Mouse (Mus musculus) ES-CJ7 (cell line): Measurements from ENCODE around the gene Dlst.

Experiments used
- DNase-seq: peaks from one replicate; pipeline ENCODE4 v3.0.0; 2011; ENCODE audit warnings: low read depth, low spot score

Gene Dlst

DNA sequence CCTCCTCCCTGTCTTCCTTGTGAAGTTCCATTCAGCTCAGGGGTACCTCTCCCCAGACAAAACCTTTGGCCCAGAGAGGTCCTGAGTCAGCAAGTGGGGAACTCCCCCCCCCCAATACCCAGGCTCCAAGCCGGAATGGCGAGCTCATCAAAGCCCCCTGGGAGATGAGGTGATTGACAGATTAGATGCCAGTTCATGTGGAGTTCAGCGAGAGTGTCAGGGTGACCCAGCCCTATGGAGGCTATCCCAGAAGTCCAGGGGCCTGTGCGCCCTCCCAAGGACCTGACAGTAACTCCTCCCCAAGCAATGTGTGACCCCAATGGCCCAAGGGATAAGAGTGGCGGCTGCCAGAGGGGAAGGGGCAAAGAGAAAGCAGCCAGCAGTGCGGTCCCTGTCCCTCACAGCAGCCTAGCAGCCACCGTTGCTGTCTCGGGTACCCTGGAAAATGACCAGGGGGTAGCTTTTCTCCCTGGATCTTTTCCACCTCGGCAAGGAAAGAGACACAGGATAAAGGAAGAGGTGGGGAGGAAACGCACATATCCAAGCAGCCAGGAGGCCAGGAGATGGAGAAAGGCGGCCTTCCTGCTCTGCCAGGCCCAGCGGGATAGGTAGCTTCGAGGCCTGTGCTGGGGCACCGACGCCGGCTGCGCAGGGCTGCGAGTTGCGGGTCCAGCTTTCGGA is 39.8 kb downstream of the Dlst start:
- no peak for DNase-seq

- peak; percentile 78 for DNase-seq
Observed at GRCm38 (mm10) chr12:85151002-85151774, 40.6 kb downstream of the Dlst start, which contains the start of gene Rps6kl1. Rps6kl1 (minus strand) TSS chr12:85151264.

GRCm38 (mm10) chr12:85153011-85153410 is 42.4 kb downstream of the Dlst start:
- no peak for DNase-seq

DNA sequence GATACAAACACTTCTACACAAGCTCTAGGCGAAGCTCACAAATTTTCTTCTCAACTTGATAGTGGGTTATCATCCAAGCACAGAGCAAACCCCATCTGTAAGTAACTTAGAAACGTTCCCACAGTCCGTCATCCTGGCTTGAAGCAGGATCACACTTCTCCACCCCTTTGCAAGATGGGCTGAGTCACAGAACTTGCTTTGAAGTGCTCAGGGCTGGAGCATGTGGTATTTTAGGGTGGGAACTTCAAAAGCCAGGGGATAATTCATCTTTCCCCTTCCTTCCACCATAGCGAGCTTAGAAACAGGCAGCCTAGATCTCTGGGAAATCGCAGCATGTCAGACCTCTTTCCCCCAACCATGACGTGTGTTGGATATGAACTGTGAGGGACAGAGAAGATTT is 45.7 kb downstream of the Dlst start:
- no peak for DNase-seq

GRCm38 (mm10) chr12:85157797-85158460 is 47.3 kb downstream of the Dlst start:
- DNase-seq = no peak

GRCm38 (mm10) chr12:85158801-85159200 is 48.2 kb downstream of the Dlst start:
- no peak for DNase-seq

GRCm38 (mm10) chr12:85159592-85159991 is 49.0 kb downstream of the Dlst start:
- DNase-seq = no peak

- DNase-seq = no peak
Observed at GRCm38 (mm10) chr12:85164996-85165395, 54.4 kb downstream of the Dlst start.

GRCm38 (mm10) chr12:85166631-85167030 is 56.0 kb downstream of the Dlst start:
- DNase-seq = no peak

- DNase-seq = peak; percentile 83
Observed at GRCm38 (mm10) chr12:85169117-85169858, 58.7 kb downstream of the Dlst start.

- no peak for DNase-seq
Observed at GRCm38 (mm10) chr12:85169877-85170276, 59.2 kb downstream of the Dlst start.

GRCm38 (mm10) chr12:85170284-85170947 is 59.8 kb downstream of the Dlst start:
- no peak for DNase-seq

DNA sequence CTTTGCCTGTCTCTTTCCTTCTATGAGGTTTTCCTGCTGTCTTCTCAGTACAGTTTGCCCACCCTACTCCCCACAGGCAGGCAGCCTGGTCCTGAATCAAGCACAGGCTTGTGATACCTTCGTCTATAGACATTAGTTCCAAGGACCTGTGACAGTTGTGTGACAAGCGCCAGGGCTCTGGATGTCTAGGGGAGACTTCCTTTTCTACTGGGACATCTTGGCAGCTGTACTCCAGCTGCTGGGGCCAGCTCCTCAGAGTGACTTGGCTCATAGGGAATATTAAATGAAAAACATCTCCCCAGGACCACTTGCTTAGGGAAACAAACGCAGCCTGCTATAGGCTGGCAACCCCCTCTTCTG is 60.3 kb downstream of the Dlst start:
- no peak for DNase-seq

GRCm38 (mm10) chr12:85174016-85174415 is 63.4 kb downstream of the Dlst start:
- DNase-seq = no peak

GRCm38 (mm10) chr12:85175087-85175675 is 64.5 kb downstream of the Dlst start:
- DNase-seq = no peak

- DNase-seq = peak; percentile 19
Observed at GRCm38 (mm10) chr12:85175926-85176845, 65.6 kb downstream of the Dlst start.

GRCm38 (mm10) chr12:85176846-85177523 is 66.4 kb downstream of the Dlst start:
- DNase-seq = peak; percentile 38

GRCm38 (mm10) chr12:85177740-85178239 is 67.2 kb downstream of the Dlst start, which contains the start of gene Pgf:
Pgf (minus strand) TSS chr12:85177790.
- no peak for DNase-seq

- DNase-seq = no peak
Observed at GRCm38 (mm10) chr12:85178294-85178693, 67.7 kb downstream of the Dlst start.
